Mouse (Mus musculus): Measurements from ENCODE around the gene Gm49321.

Gm49321 gene

GRCm38 (mm10) chr12:73948415-73948814, 11.0 kb downstream of the Gm49321 start:
- no peak for DNase-seq (ENCODE audit: low read depth, low spot score)

GRCm38 (mm10) chr12:73949318-73950058, 12.0 kb downstream of the Gm49321 start:
- DNase-seq (ENCODE audit: low read depth, low spot score), result no peak

- no peak for DNase-seq (ENCODE audit: low read depth, low spot score)
Observed at GRCm38 (mm10) chr12:73952879-73953278, 15.4 kb downstream of the Gm49321 start.

GRCm38 (mm10) chr12:73953420-73954186, 16.1 kb downstream of the Gm49321 start:
- no peak for DNase-seq (ENCODE audit: low read depth, low spot score)

- no peak for DNase-seq (ENCODE audit: low read depth, low spot score)
Observed at GRCm38 (mm10) chr12:73954785-73955184, 17.3 kb downstream of the Gm49321 start.

- no peak for DNase-seq (ENCODE audit: low read depth, low spot score)
Observed at GRCm38 (mm10) chr12:73957676-73958075, 20.2 kb downstream of the Gm49321 start.

GRCm38 (mm10) chr12:73958830-73959229, 21.4 kb downstream of the Gm49321 start:
- DNase-seq (ENCODE audit: low read depth, low spot score), result no peak

GRCm38 (mm10) chr12:73964291-73965281, 27.1 kb downstream of the Gm49321 start, which contains the start of gene Snapc1:
Snapc1 (plus strand) TSS chr12:73964481.
- DNase-seq (ENCODE audit: low read depth, low spot score), result peak; percentile 92

GRCm38 (mm10) chr12:73969142-73969541, 31.7 kb downstream of the Gm49321 start:
- DNase-seq (ENCODE audit: low read depth, low spot score), result no peak

GRCm38 (mm10) chr12:73974584-73974983, 37.1 kb downstream of the Gm49321 start:
- DNase-seq (ENCODE audit: low read depth, low spot score), result no peak

GRCm38 (mm10) chr12:73978144-73978543, 40.7 kb downstream of the Gm49321 start:
- no peak for DNase-seq (ENCODE audit: low read depth, low spot score)

GRCm38 (mm10) chr12:73979667-73980066, 42.2 kb downstream of the Gm49321 start:
- DNase-seq (ENCODE audit: low read depth, low spot score), result no peak

GRCm38 (mm10) chr12:73982533-73982932, 45.1 kb downstream of the Gm49321 start:
- DNase-seq (ENCODE audit: low read depth, low spot score), result no peak

- no peak for DNase-seq (ENCODE audit: low read depth, low spot score)
Observed at GRCm38 (mm10) chr12:73986299-73986698, 48.8 kb downstream of the Gm49321 start.

GRCm38 (mm10) chr12:73988393-73989008, 51.0 kb downstream of the Gm49321 start:
- no peak for DNase-seq (ENCODE audit: low read depth, low spot score)

GRCm38 (mm10) chr12:73989594-73989993, 52.1 kb downstream of the Gm49321 start:
- no peak for DNase-seq (ENCODE audit: low read depth, low spot score)

- no peak for DNase-seq (ENCODE audit: low read depth, low spot score)
Observed at GRCm38 (mm10) chr12:73996906-73997296, 59.4 kb downstream of the Gm49321 start.

GRCm38 (mm10) chr12:73997297-73998127, 60.1 kb downstream of the Gm49321 start, which contains the start of gene Syt16:
Syt16 (plus strand) TSS chr12:73997661.
- DNase-seq (ENCODE audit: low read depth, low spot score), result no peak

GRCm38 (mm10) chr12:73998128-73998456, 60.6 kb downstream of the Gm49321 start:
- DNase-seq (ENCODE audit: low read depth, low spot score), result no peak

GRCm38 (mm10) chr12:74002449-74002848, 65.0 kb downstream of the Gm49321 start:
- DNase-seq (ENCODE audit: low read depth, low spot score), result no peak
